ENCODE assay signal across 16 mouse cellular contexts in the genomic region with DNA sequence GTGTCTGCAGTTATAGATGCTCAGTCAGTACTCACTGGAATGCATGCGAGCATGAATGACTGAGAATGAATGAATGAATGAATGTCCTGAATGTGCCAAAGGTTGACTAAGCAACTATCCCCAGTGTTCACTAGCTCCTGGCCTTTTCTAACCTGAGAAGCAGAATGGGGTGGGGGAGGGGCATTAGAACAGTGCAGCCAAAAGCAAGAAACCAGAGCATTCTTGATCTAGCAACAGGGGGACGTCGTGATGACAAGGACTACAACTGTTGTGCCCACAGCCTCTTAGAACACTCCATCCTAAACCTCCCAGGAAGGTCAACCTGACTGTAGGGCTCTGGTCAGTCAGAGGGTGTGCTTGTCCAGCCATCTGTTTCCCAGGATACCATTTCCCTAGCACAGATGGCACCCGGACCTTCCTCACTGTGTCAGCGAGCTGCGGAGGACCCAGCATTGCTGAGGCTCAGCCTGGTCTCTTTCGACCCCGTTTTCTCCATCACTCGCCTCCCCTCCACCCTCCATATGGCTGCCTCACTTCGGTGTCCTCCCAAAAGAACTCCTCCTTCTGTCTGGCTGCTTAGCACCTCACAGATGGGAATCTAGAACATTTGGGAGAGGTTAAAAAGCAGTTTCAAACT. TPM values are rescaled to one million over a fixed set of nuclear protein-coding genes. Genes with fewer than 3 reads are reported as not detected.
DNase-seq lines count a peak whose midpoint lies in the region; ATAC-seq and TF ChIP-seq lines count a peak whose summit lies in the region.
"Had no signal": no experiment of that assay in that cellular context is flagged by ENCODE, and none has a peak within 500 bp of the region (broad histone marks: within the 10 kb centered on the region; RNA-seq: fewer than 3 reads in every experiment).

No protein-coding gene starts in this region.

- H3K4me2 ChIP-seq in hindbrain, embryonic 16.5 days (ENCODE audit: low read length): no peak overlapping the region
- H3K4me2 ChIP-seq in hindbrain, embryonic 12.5 days (replicated peaks): no peak overlapping the region
- H3K4me2 ChIP-seq in stomach, postnatal 0 days (replicated peaks; ENCODE audit: low read depth): no peak overlapping the region

- WGBS in hindbrain, embryonic 16.5 days: 57% methylated on average over 10 of the region's 10 CpGs
- WGBS in hindbrain, embryonic 12.5 days: 65% methylated on average over 10 of the region's 10 CpGs
- WGBS in stomach, postnatal 0 days: 82% methylated on average over 10 of the region's 10 CpGs

- TF ChIP-seq CTCF in stomach, postnatal 0 days (IDR thresholded peaks at IDR 0.05; ENCODE audit: low read depth): no peak

- no peaks in the 10 kb centered on the region for H3K9me3 ChIP-seq in hindbrain, embryonic 16.5 days (ENCODE audit: control insufficient read depth, low read length)
- no peaks in the 10 kb centered on the region for H3K9me3 ChIP-seq in hindbrain, embryonic 12.5 days (replicated peaks)
- H3K9me3 ChIP-seq in stomach, postnatal 0 days (ENCODE audit: control insufficient read depth, low read length): no peaks in the 10 kb centered on the region

- no peak overlapping the region for H3K9ac ChIP-seq in hindbrain, embryonic 16.5 days (ENCODE audit: low read depth, low read length)
- H3K9ac ChIP-seq in hindbrain, embryonic 12.5 days: no peak overlapping the region
- H3K9ac ChIP-seq in stomach, postnatal 0 days (ENCODE audit: low read length): no peak overlapping the region

- intact Hi-C loops in left cerebral cortex, postnatal 25 days (cut with DNase I): loop anchor here (1.0 to 10.0 kb wide), 10 partner anchors 95 to 750 kb away; a partner anchor contains a TSS

- no peak overlapping the region for H3K27ac ChIP-seq in hindbrain, embryonic 16.5 days (ENCODE audit: low read depth, low read length)
- H3K27ac ChIP-seq in hindbrain, embryonic 12.5 days: no peak overlapping the region
- H3K27ac ChIP-seq in stomach, postnatal 0 days (replicated peaks): no peak overlapping the region

- TF ChIP-seq EP300 in stomach, postnatal 0 days (optimal IDR thresholded peaks at IDR 0.05): no peak

- H3K36me3 ChIP-seq in hindbrain, embryonic 16.5 days (ENCODE audit: control insufficient read depth, insufficient read depth, low read length): no peaks in the 10 kb centered on the region
- H3K36me3 ChIP-seq in hindbrain, embryonic 12.5 days: peaks cover 7% of the 10 kb centered on the region; the same call in 1 of the 2 replicates
- no peaks in the 10 kb centered on the region for H3K36me3 ChIP-seq in stomach, postnatal 0 days (ENCODE audit: control insufficient read depth, insufficient read depth, low read length)

- peaks cover 9% of the 10 kb centered on the region for H3K4me1 ChIP-seq in hindbrain, embryonic 16.5 days (ENCODE audit: control insufficient read depth, insufficient read depth, low read depth, low read length)
- H3K4me1 ChIP-seq in hindbrain, embryonic 12.5 days: peaks cover 16% of the 10 kb centered on the region
- no peaks in the 10 kb centered on the region for H3K4me1 ChIP-seq in stomach, postnatal 0 days (replicated peaks; ENCODE audit: control insufficient read depth, insufficient read depth)

- no peaks in the 10 kb centered on the region for H3K27me3 ChIP-seq in hindbrain, embryonic 16.5 days (replicated peaks; ENCODE audit: control insufficient read depth, insufficient read depth, low read length)
- H3K27me3 ChIP-seq in hindbrain, embryonic 12.5 days: no peaks in the 10 kb centered on the region
- no peaks in the 10 kb centered on the region for H3K27me3 ChIP-seq in stomach, postnatal 0 days (ENCODE audit: control insufficient read depth, insufficient read depth, low read length)
- H3K27me3 ChIP-seq: CH12.LX had no signal

- 0 out of 2 replicates have a peak, but pooled peaks have one; percentile 13 for ATAC-seq in hindbrain, embryonic 16.5 days
- ATAC-seq in hindbrain, embryonic 12.5 days (ENCODE audit: low FRiP score): no peak
- no peak for ATAC-seq in megakaryocyte-erythroid progenitor cell, adult 5-6 weeks (replicated peaks; ENCODE audit: low FRiP score, low TSS enrichment, poor library complexity, severe bottlenecking)
- no peak for ATAC-seq in stomach, postnatal 0 days (ENCODE audit: low FRiP score, low TSS enrichment)
- ATAC-seq: intestine, embryonic 16.5 days; midbrain, embryonic 16.5 days had no signal

- H3K4me3 ChIP-seq in hindbrain, embryonic 16.5 days (ENCODE audit: low read length): no peak overlapping the region
- no peak overlapping the region for H3K4me3 ChIP-seq in hindbrain, embryonic 12.5 days
- H3K4me3 ChIP-seq in stomach, postnatal 0 days (ENCODE audit: low read depth, low read length): no peak overlapping the region
- H3K4me3 ChIP-seq: erythroblast, embryonic 14.5 days had no signal

- peak; percentile 99 for DNase-seq in brain, adult 2 months (ENCODE audit: low read depth, low spot score)
- peak; percentile 94 for DNase-seq in cerebellum, adult 11 months
- DNase-seq in left cerebral cortex, postnatal 25 days (ENCODE audit: low spot score in 2 of 2): peak; percentile 38 to 73
- no peak for DNase-seq in stomach, postnatal 0 days (ENCODE audit: low spot score)
- DNase-seq: adrenal gland, adult 2 months; gastrocnemius, postnatal 36 days; liver; lung, postnatal 10 days; thymus, adult 18-20 months had no signal

RNA-seq across cellular contexts. Expression of a gene that starts 21.5 kb away (rescaled TPM):
- 98.7 and 104 TPM in 2 replicates for polyA plus RNA-seq in hindbrain, embryonic 16.5 days (2015; fragmentation: Nextera tagmentation; extraction: Ambion mirVana)
- polyA plus RNA-seq in hindbrain, embryonic 12.5 days (2016; fragmentation: Nextera tagmentation; extraction: Ambion mirVana): 76.2 and 85.3 TPM in 2 replicates
- 10 to 100 TPM; 33.9 to 38.1 TPM for total RNA-seq in left cerebral cortex, postnatal 25 days (2021)
- 16.2 and 20.5 TPM in 2 replicates for total RNA-seq in megakaryocyte-erythroid progenitor cell, adult 5-6 weeks (2014; fragmentation: Nextera tagmentation)
- 16.0 and 34.9 TPM in 2 replicates for total RNA-seq in megakaryocyte-erythroid progenitor cell, adult 5-6 weeks (2017)
- polyA plus RNA-seq in stomach, postnatal 0 days (2015; fragmentation: Nextera tagmentation; extraction: Ambion mirVana): 43.7 and 48.2 TPM in 2 replicates

RNA-seq across cellular contexts. Expression of a gene that starts 24.7 kb away (rescaled TPM):
- polyA plus RNA-seq in hindbrain, embryonic 16.5 days (2015; fragmentation: Nextera tagmentation; extraction: Ambion mirVana): 6.0 and 6.3 TPM in 2 replicates
- 12.4 and 13.6 TPM in 2 replicates for polyA plus RNA-seq in hindbrain, embryonic 12.5 days (2016; fragmentation: Nextera tagmentation; extraction: Ambion mirVana)
- total RNA-seq in left cerebral cortex, postnatal 25 days (2021): 1 to 10 TPM; 7.7 to 7.8 TPM
- total RNA-seq in megakaryocyte-erythroid progenitor cell, adult 5-6 weeks (2014; fragmentation: Nextera tagmentation): 2.2 and 8.0 TPM in 2 replicates
- total RNA-seq in megakaryocyte-erythroid progenitor cell, adult 5-6 weeks (2017): 0.47 TPM in 1 of 2 replicates, not detected in the other
- 3.3 and 3.8 TPM in 2 replicates for polyA plus RNA-seq in stomach, postnatal 0 days (2015; fragmentation: Nextera tagmentation; extraction: Ambion mirVana)
